Comparison of ENCODE assay signal across 21 mouse cellular contexts in the genomic region with DNA sequence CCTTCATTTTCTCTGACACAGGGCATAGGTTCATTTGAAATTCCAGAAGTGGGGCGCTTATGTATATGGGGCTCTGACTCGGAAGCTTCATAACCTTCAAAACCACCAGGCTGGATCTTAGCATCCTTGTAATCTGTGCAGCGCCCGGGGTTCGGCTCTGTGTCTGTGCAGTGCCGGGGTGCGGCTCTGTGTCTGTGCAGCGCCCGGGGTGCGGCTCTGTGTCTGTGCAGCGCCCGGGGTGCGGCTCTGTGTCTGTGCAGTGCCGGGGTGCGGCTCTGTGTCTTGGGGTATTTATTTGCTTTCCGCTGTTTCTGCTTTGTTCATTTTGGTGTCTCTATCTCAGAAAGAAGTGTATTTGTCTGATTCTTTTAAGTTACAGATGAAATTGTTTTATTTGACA.
DNase-seq lines count a peak whose midpoint lies in the region; ATAC-seq and TF ChIP-seq lines count a peak whose summit lies in the region.
"Had no signal": no experiment of that assay in that cellular context is flagged by ENCODE, and none has a peak within 500 bp of the region (broad histone marks: within the 10 kb centered on the region; RNA-seq: fewer than 3 reads in every experiment).

No protein-coding gene starts in this region.

- H3K27ac ChIP-seq in forebrain, embryonic 15.5 days (replicated peaks), result no peak overlapping the region
- no peak overlapping the region for H3K27ac ChIP-seq in forebrain, embryonic 11.5 days (ENCODE audit: low read depth, low read length)
- no peak overlapping the region for H3K27ac ChIP-seq in midbrain, embryonic 13.5 days
- H3K27ac ChIP-seq in midbrain, postnatal 0 days (ENCODE audit: low read depth, low read length), result no peak overlapping the region
- peak overlapping the region; percentile 74 for H3K27ac ChIP-seq in cortical plate, adult 2 months (ENCODE audit: insufficient read depth, low read length)
- H3K27ac ChIP-seq in intestine, postnatal 0 days (ENCODE audit: low read depth, low read length), result no peak overlapping the region
- H3K27ac ChIP-seq: embryonic facial prominence, embryonic 10.5 days; heart, adult 2 months; heart, embryonic 15.5 days; liver, embryonic 12.5 days had no signal

- H3K4me1 ChIP-seq in forebrain, embryonic 15.5 days, result peaks cover 15% of the 10 kb centered on the region; the same call in 1 of the 2 replicates
- H3K4me1 ChIP-seq in forebrain, embryonic 11.5 days (replicated peaks; ENCODE audit: control insufficient read depth, insufficient read depth, low read length), result 0 out of 2 replicates have a peak, but pooled peaks cover 4% of the 10 kb centered on the region
- peaks cover 25% of the 10 kb centered on the region for H3K4me1 ChIP-seq in midbrain, embryonic 13.5 days (replicated peaks)
- H3K4me1 ChIP-seq in midbrain, postnatal 0 days (ENCODE audit: insufficient read depth, low read length), result peaks cover 7% of the 10 kb centered on the region; the same call in 1 of the 2 replicates
- H3K4me1 ChIP-seq in cortical plate, adult 2 months (ENCODE audit: control insufficient read depth, insufficient read depth, low read length), result peaks cover 8% of the 10 kb centered on the region
- no peaks in the 10 kb centered on the region for H3K4me1 ChIP-seq in intestine, postnatal 0 days (replicated peaks; ENCODE audit: control insufficient read depth, insufficient read depth, low read length)
- H3K4me1 ChIP-seq: heart, embryonic 15.5 days; liver, embryonic 12.5 days had no signal

- no peak overlapping the region for H3K4me2 ChIP-seq in forebrain, embryonic 15.5 days (replicated peaks)
- no peak overlapping the region for H3K4me2 ChIP-seq in forebrain, embryonic 11.5 days (ENCODE audit: low read depth, low read length, severe bottlenecking)
- no peak overlapping the region for H3K4me2 ChIP-seq in midbrain, embryonic 13.5 days (replicated peaks)
- H3K4me2 ChIP-seq in midbrain, postnatal 0 days (ENCODE audit: low read depth, low read length, poor library complexity, severe bottlenecking), result no peak overlapping the region
- H3K4me2 ChIP-seq in intestine, postnatal 0 days (replicated peaks; ENCODE audit: low read depth), result peak overlapping the region; percentile 14; the same call in 1 of the 2 replicates
- H3K4me2 ChIP-seq: heart, embryonic 15.5 days; liver, embryonic 12.5 days; lung, embryonic 14.5 days had no signal

- H3K4me3 ChIP-seq in forebrain, embryonic 15.5 days, result no peak overlapping the region
- no peak overlapping the region for H3K4me3 ChIP-seq in forebrain, embryonic 11.5 days (ENCODE audit: low read depth, low read length)
- H3K4me3 ChIP-seq in midbrain, embryonic 13.5 days (replicated peaks), result no peak overlapping the region
- no peak overlapping the region for H3K4me3 ChIP-seq in midbrain, postnatal 0 days (ENCODE audit: low read depth, low read length)
- H3K4me3 ChIP-seq in cortical plate, adult 2 months (ENCODE audit: insufficient read depth, low read length), result no peak overlapping the region
- no peak overlapping the region for H3K4me3 ChIP-seq in intestine, postnatal 0 days (ENCODE audit: low read depth, low read length)
- H3K4me3 ChIP-seq: embryonic facial prominence, embryonic 10.5 days; heart, adult 2 months; heart, embryonic 15.5 days; liver, embryonic 12.5 days had no signal

- no peaks in the 10 kb centered on the region for H3K36me3 ChIP-seq in forebrain, embryonic 15.5 days
- H3K36me3 ChIP-seq in forebrain, embryonic 11.5 days (ENCODE audit: control insufficient read depth, insufficient read depth, low read length), result no peaks in the 10 kb centered on the region
- no peaks in the 10 kb centered on the region for H3K36me3 ChIP-seq in midbrain, embryonic 13.5 days
- no peaks in the 10 kb centered on the region for H3K36me3 ChIP-seq in midbrain, postnatal 0 days (ENCODE audit: insufficient read depth, low read length)
- H3K36me3 ChIP-seq in intestine, postnatal 0 days (ENCODE audit: control insufficient read depth, insufficient read depth), result no peaks in the 10 kb centered on the region
- H3K36me3 ChIP-seq: embryonic facial prominence, embryonic 10.5 days; heart, embryonic 15.5 days; liver, embryonic 12.5 days had no signal

- WGBS in forebrain, embryonic 15.5 days, result 75% methylated on average over 16 of the region's 16 CpGs
- WGBS in forebrain, embryonic 11.5 days, result 91% methylated on average over 16 of the region's 16 CpGs
- 79% methylated on average over 16 of the region's 16 CpGs for WGBS in midbrain, embryonic 13.5 days
- 79% methylated on average over 16 of the region's 16 CpGs for whole genome bisulfite sequencing in midbrain, postnatal 0 days
- 52% methylated on average over 16 of the region's 16 CpGs for whole genome bisulfite sequencing in intestine, postnatal 0 days

- H3K9ac ChIP-seq in forebrain, embryonic 15.5 days (replicated peaks), result no peak overlapping the region
- H3K9ac ChIP-seq in forebrain, embryonic 11.5 days (ENCODE audit: low read length), result no peak overlapping the region
- H3K9ac ChIP-seq in midbrain, embryonic 13.5 days (replicated peaks), result no peak overlapping the region
- no peak overlapping the region for H3K9ac ChIP-seq in midbrain, postnatal 0 days (replicated peaks; ENCODE audit: low read length, poor library complexity, severe bottlenecking)
- H3K9ac ChIP-seq in intestine, postnatal 0 days (ENCODE audit: low read depth, low read length), result no peak overlapping the region
- H3K9ac ChIP-seq: heart, embryonic 15.5 days; liver, embryonic 12.5 days; lung, embryonic 14.5 days had no signal

- no peaks in the 10 kb centered on the region for H3K9me3 ChIP-seq in forebrain, embryonic 15.5 days
- no peaks in the 10 kb centered on the region for H3K9me3 ChIP-seq in forebrain, embryonic 11.5 days (ENCODE audit: control insufficient read depth, low read length)
- no peaks in the 10 kb centered on the region for H3K9me3 ChIP-seq in midbrain, embryonic 13.5 days
- no peaks in the 10 kb centered on the region for H3K9me3 ChIP-seq in midbrain, postnatal 0 days (ENCODE audit: low read length)
- no peaks in the 10 kb centered on the region for H3K9me3 ChIP-seq in intestine, postnatal 0 days (ENCODE audit: control insufficient read depth)
- H3K9me3 ChIP-seq: embryonic facial prominence, embryonic 10.5 days; heart, embryonic 15.5 days; liver, embryonic 12.5 days had no signal

- peak; percentile 79 for ATAC-seq in forebrain, embryonic 15.5 days (replicated peaks)
- no peak for ATAC-seq in forebrain, embryonic 11.5 days (replicated peaks; ENCODE audit: low FRiP score)
- ATAC-seq in midbrain, embryonic 13.5 days, result peak; percentile 58; the same call in 1 of the 2 replicates
- no peak for ATAC-seq in midbrain, postnatal 0 days (ENCODE audit: low FRiP score)
- ATAC-seq in intestine, postnatal 0 days, result 0 out of 2 replicates have a peak, but pooled peaks have one; percentile 47
- no peak for ATAC-seq in megakaryocyte, adult 5-6 weeks (ENCODE audit: poor library complexity, severe bottlenecking)
- ATAC-seq: liver, embryonic 12.5 days had no signal

- no peaks in the 10 kb centered on the region for H3K27me3 ChIP-seq in forebrain, embryonic 15.5 days
- H3K27me3 ChIP-seq in forebrain, embryonic 11.5 days (ENCODE audit: control insufficient read depth, insufficient read depth, low read length), result no peaks in the 10 kb centered on the region
- H3K27me3 ChIP-seq in midbrain, embryonic 13.5 days, result 0 out of 2 replicates have a peak, but pooled peaks cover 7% of the 10 kb centered on the region
- no peaks in the 10 kb centered on the region for H3K27me3 ChIP-seq in midbrain, postnatal 0 days (ENCODE audit: insufficient read depth, low read length)
- no peaks in the 10 kb centered on the region for H3K27me3 ChIP-seq in intestine, postnatal 0 days (replicated peaks; ENCODE audit: control insufficient read depth, insufficient read depth, low read length)
- H3K27me3 ChIP-seq: heart, embryonic 15.5 days; liver, embryonic 12.5 days had no signal

- no peak for TF ChIP-seq POLR2A in cortical plate, adult 2 months (IDR thresholded peaks at IDR 0.05; ENCODE audit: extremely low read depth, insufficient read depth, low read length)

- DNase-seq in forebrain, embryonic 11.5 days (ENCODE audit: low spot score), result no peak
- no peak for DNase-seq in midbrain, postnatal 0 days (ENCODE audit: low spot score)
- DNase-seq in layer of hippocampus, adult 9-11 months, result no peak
- DNase-seq: adrenal gland, adult 2 months; cerebellum, adult 2 months; gastrocnemius, postnatal 14 days; heart, adult 2 months; heart, postnatal 4 days; kidney, adult 18-20 months; kidney, postnatal 14 days; lung, embryonic 14.5 days; lung, postnatal 4 days; thymus, postnatal 14 days had no signal

- no peak for TF ChIP-seq CTCF in midbrain, postnatal 0 days (IDR thresholded peaks at IDR 0.05)
- no peak for TF ChIP-seq CTCF in cortical plate, adult 2 months (IDR thresholded peaks at IDR 0.05; ENCODE audit: extremely low read depth, insufficient read depth, low read length)
- no peak for TF ChIP-seq CTCF in intestine, postnatal 0 days (IDR thresholded peaks at IDR 0.05; ENCODE audit: low read depth)

Comparison
In these comparisons a context has a peak if more than half of its experiments do, and no peak if none do; other contexts are left out.
1. ATAC-seq: peak in forebrain, embryonic 15.5 days (single experiment), midbrain, embryonic 13.5 days (single experiment) and intestine, postnatal 0 days (single experiment); none in forebrain, embryonic 11.5 days (single experiment), midbrain, postnatal 0 days (single experiment) and megakaryocyte, adult 5-6 weeks (single experiment).